Mouse (Mus musculus) embryonic facial prominence, embryonic 14.5 days (tissue): ENCODE measurements around the gene Elmod3. TPM values are rescaled to one million over a fixed set of nuclear protein-coding genes. Genes with fewer than 3 reads are reported as not detected.

Experiments
- ATAC-seq: fragments of 200-750 bp; cut with Nextera tagmentation; 2 replicates; pipeline ENCODE4 v1.8.0; 2017; ENCODE audit warnings: low read depth, moderate number of reproducible peaks, moderate TSS enrichment
- DNase-seq: peaks from one replicate; pipeline ENCODE4 v3.0.0-alpha.2; 2015; ENCODE audit warnings: low spot score
- H3K27ac ChIP-seq: fragments of 300-500 bp; sonication (generic); replicated peaks from 2 replicates; pipeline ENCODE4 v1.5.1; 2014; ENCODE audit warnings: low read depth, mild to moderate bottlenecking, low read length, moderate library complexity
- H3K27me3 ChIP-seq: fragments of 300-500 bp; sonication (generic); replicated peaks from 2 replicates; pipeline ENCODE4 v1.6.1; 2014; ENCODE audit warnings: low read length; ENCODE audit not compliant: control insufficient read depth, insufficient read depth
- H3K36me3 ChIP-seq: fragments of 300-500 bp; sonication (generic); 2 replicates; pipeline ENCODE4 v1.6.1; 2014; ENCODE audit warnings: low read length, mixed read lengths; ENCODE audit not compliant: control insufficient read depth, insufficient read depth
- H3K4me1 ChIP-seq: fragments of 300-500 bp; sonication (generic); 2 replicates; pipeline ENCODE4 v1.6.1; 2014; ENCODE audit warnings: antibody characterized with exemption, low read length; ENCODE audit not compliant: control insufficient read depth, insufficient read depth
- H3K4me2 ChIP-seq: fragments of 300-500 bp; sonication (generic); 2 replicates; pipeline ENCODE4 v1.6.1; 2014; ENCODE audit warnings: low read depth, mild to moderate bottlenecking, low read length, moderate library complexity, mixed read lengths
- H3K4me3 ChIP-seq: fragments of 300-500 bp; sonication (generic); 2 replicates; pipeline ENCODE4 v1.5.1; 2014; ENCODE audit warnings: low read depth, mild to moderate bottlenecking, low read length
- H3K9ac ChIP-seq: fragments of 300-500 bp; sonication (generic); 2 replicates; pipeline ENCODE4 v1.6.1; 2014; ENCODE audit warnings: low read depth, mild to moderate bottlenecking, low read length, moderate library complexity, mixed read lengths
- H3K9me3 ChIP-seq: fragments of 300-500 bp; sonication (generic); 2 replicates; pipeline ENCODE4 v1.6.1; 2016; ENCODE audit warnings: low read length; ENCODE audit not compliant: control insufficient read depth
- WGBS: fragments of 180-500 bp; shearing (Covaris S2); extraction: QIAGEN DNeasy Blood & Tissue Kit; methylation state at CpG from one replicate; pipeline ENCODE4 v1.1.7; 2014; 5-methylcytosine and 5-hydroxymethylcytosine counted together
- polyA plus RNA-seq: library from polyadenylated mRNA; unstranded; fragments of >200 nt; fragmentation: Nextera tagmentation; extraction: Ambion mirVana; gene quantifications from 2 replicates; pipeline ENCODE4 v1.2.1, GENCODE M21; 2014

The Elmod3 gene
- polyA plus RNA-seq, 1 experiment from 2014 or later = 18.7 TPM

GRCm38 (mm10) chr6:72619734-72620532 lies 21.7 kb upstream of the Elmod3 start:
- ATAC-seq (no peak), DNase-seq (no peak)
- Histone ChIP-seq H3K9ac (no peak overlapping the region), H3K27ac (no peak overlapping the region), H3K36me3 (0 out of 2 replicates have a peak, but pooled peaks cover 6% of the 10 kb centered on the region), H3K27me3 (no peaks in the 10 kb centered on the region), H3K4me1 (peaks cover 16% of the 10 kb centered on the region), H3K9me3 (no peaks in the 10 kb centered on the region), H3K4me3 (no peak overlapping the region), H3K4me2 (no peak overlapping the region)
- 58% methylated on average over 12 of the region's 12 CpGs for WGBS

GRCm38 (mm10) chr6:72616643-72617288 lies 18.6 kb upstream of the Elmod3 start, which contains the start of gene Tgoln1:
Gene Tgoln1, minus strand, starts transcription at chr6:72617000.
- Histone ChIP-seq H3K27ac (peak within 1 kb of the TSS; percentile 78), H3K36me3 (peaks cover 22% of the 10 kb centered on the region), H3K4me1 (peaks cover 22% of the 10 kb centered on the region), H3K27me3 (no peaks in the 10 kb centered on the region), H3K9me3 (no peaks in the 10 kb centered on the region), H3K4me2 (peak within 1 kb of the TSS; percentile 80), H3K9ac (peak within 1 kb of the TSS; percentile 74), H3K4me3 (peak within 1 kb of the TSS; percentile 57)
- DNase-seq (peak; percentile 97), ATAC-seq (peak; percentile 98)
- under 1% methylated on average over 24 of the region's 41 CpGs for WGBS

- H3K27ac ChIP-seq = no peak overlapping the region
- H3K9ac ChIP-seq = peak overlapping the region; percentile 74
- no peak for DNase-seq
- ATAC-seq = no peak
- H3K4me1 ChIP-seq = peaks cover 22% of the 10 kb centered on the region
- WGBS = 26% methylated on average over 25 of the region's 25 CpGs
- H3K27me3 ChIP-seq = no peaks in the 10 kb centered on the region
- H3K9me3 ChIP-seq = no peaks in the 10 kb centered on the region
- peaks cover 32% of the 10 kb centered on the region for H3K36me3 ChIP-seq
- H3K4me3 ChIP-seq = peak overlapping the region; percentile 57
- H3K4me2 ChIP-seq = peak overlapping the region; percentile 80
Measured at GRCm38 (mm10) chr6:72615561-72616375, 17.6 kb upstream of the Elmod3 start.

GRCm38 (mm10) chr6:72615151-72615550 lies 16.9 kb upstream of the Elmod3 start:
- WGBS = 56% methylated on average over 2 of the region's 2 CpGs
- Histone ChIP-seq H3K9ac (peak overlapping the region; percentile 74), H3K27ac (no peak overlapping the region), H3K9me3 (no peaks in the 10 kb centered on the region), H3K4me1 (peaks cover 22% of the 10 kb centered on the region), H3K36me3 (peaks cover 38% of the 10 kb centered on the region), H3K4me3 (peak overlapping the region; percentile 57), H3K27me3 (no peaks in the 10 kb centered on the region), H3K4me2 (peak overlapping the region; percentile 80)
- DNase-seq (no peak), ATAC-seq (no peak)

GRCm38 (mm10) chr6:72610261-72610660 lies 12.0 kb upstream of the Elmod3 start:
- no peak overlapping the region for H3K4me2 ChIP-seq
- no peak overlapping the region for H3K27ac ChIP-seq
- no peak for DNase-seq
- H3K9me3 ChIP-seq = no peaks in the 10 kb centered on the region
- peaks cover 9% of the 10 kb centered on the region for H3K4me1 ChIP-seq
- no peak for ATAC-seq
- H3K4me3 ChIP-seq = no peak overlapping the region
- no peak overlapping the region for H3K9ac ChIP-seq
- H3K27me3 ChIP-seq = no peaks in the 10 kb centered on the region
- WGBS = 77% methylated on average over 4 of the region's 4 CpGs
- peaks cover 74% of the 10 kb centered on the region for H3K36me3 ChIP-seq

- H3K36me3 ChIP-seq = peaks cover 84% of the 10 kb centered on the region
- H3K27ac ChIP-seq = no peak overlapping the region
- no peak for ATAC-seq
- no peaks in the 10 kb centered on the region for H3K27me3 ChIP-seq
- no peaks in the 10 kb centered on the region for H3K9me3 ChIP-seq
- H3K4me2 ChIP-seq = no peak overlapping the region
- WGBS = 87% methylated on average over 4 of the region's 4 CpGs
- H3K4me3 ChIP-seq = no peak overlapping the region
- DNase-seq = no peak
- H3K4me1 ChIP-seq = no peaks in the 10 kb centered on the region
- H3K9ac ChIP-seq = no peak overlapping the region
Measured at GRCm38 (mm10) chr6:72608662-72609184, 10.5 kb upstream of the Elmod3 start.

GRCm38 (mm10) chr6:72607676-72608075 lies 9.5 kb upstream of the Elmod3 start:
- H3K4me2 ChIP-seq = no peak overlapping the region
- peaks cover 74% of the 10 kb centered on the region for H3K36me3 ChIP-seq
- no peak overlapping the region for H3K27ac ChIP-seq
- H3K9me3 ChIP-seq = no peaks in the 10 kb centered on the region
- 85% methylated on average over 5 of the region's 5 CpGs for WGBS
- no peaks in the 10 kb centered on the region for H3K4me1 ChIP-seq
- no peak overlapping the region for H3K4me3 ChIP-seq
- H3K9ac ChIP-seq = no peak overlapping the region
- no peak for ATAC-seq
- no peak for DNase-seq
- H3K27me3 ChIP-seq = no peaks in the 10 kb centered on the region

- no peak overlapping the region for H3K4me2 ChIP-seq
- H3K9me3 ChIP-seq = no peaks in the 10 kb centered on the region
- H3K9ac ChIP-seq = no peak overlapping the region
- H3K27ac ChIP-seq = no peak overlapping the region
- no peaks in the 10 kb centered on the region for H3K27me3 ChIP-seq
- no peaks in the 10 kb centered on the region for H3K4me1 ChIP-seq
- WGBS = 75% methylated on average over 4 of the region's 4 CpGs
- H3K36me3 ChIP-seq = peaks cover 71% of the 10 kb centered on the region
- no peak overlapping the region for H3K4me3 ChIP-seq
- ATAC-seq = no peak
- DNase-seq = no peak
Measured at GRCm38 (mm10) chr6:72607060-72607459, 8.8 kb upstream of the Elmod3 start.
